Mouse (Mus musculus): ENCODE results near the gene Bbs9. TPM values are rescaled to one million over a fixed set of nuclear protein-coding genes. Genes with fewer than 3 reads are reported as not detected.

The Bbs9 gene
- total and polyA plus RNA-seq, 3 experiments: 6.9 to 9.1 (median 7.8) TPM

- no peak for TF ChIP-seq ZNF384 (IDR thresholded peaks at IDR 0.05; ENCODE audit: low read depth, low read length)
- TF ChIP-seq MEF2A (IDR thresholded peaks at IDR 0.05; ENCODE audit: borderline replicate concordance, low read depth, low read length): no peak
These were observed 278.7 kb downstream of the Bbs9 start (continued) for GRCm38 (mm10) chr9:22754081-22754672.

- in situ Hi-C loops (cut with MboI; ENCODE audit: low pct_ligation_motif_present, low pct_unique_long_range_greater_than_20kb, low sequenced_read_pairs): no loop called here
These were observed 283.0 kb downstream of the Bbs9 start for GRCm38 (mm10) chr9:22758487-22758886.

GRCm38 (mm10) chr9:22759241-22759640 is 283.7 kb downstream of the Bbs9 start:
- H3K36me3 ChIP-seq (replicated peaks in 1 of 2; ENCODE audit: control insufficient read depth in 1 of 2, insufficient read depth in 1 of 2, low read length in 1 of 2): no peaks in the 10 kb centered on the region
- H3K4me1 ChIP-seq (ENCODE audit: control insufficient read depth in 1 of 2, insufficient read depth in 2 of 2): peaks cover 0 to 11% of the 10 kb centered on the region in 2 experiments; a peak in 2 of 4 replicates
- TF ChIP-seq MEF2A (IDR thresholded peaks at IDR 0.05; ENCODE audit: borderline replicate concordance, low read depth, low read length) (no peak), USF1 (IDR thresholded peaks at IDR 0.05; ENCODE audit: low read depth, low read length) (no peak), RCOR1 (conservative IDR thresholded peaks at IDR 0.05; ENCODE audit: low read depth, low read length) (no peak), CTCF (conservative IDR thresholded peaks at IDR 0.05 in 1 of 2, IDR thresholded peaks at IDR 0.05 in 1 of 2; ENCODE audit: low read depth in 2 of 2, low read length in 2 of 2) (no peak), MYC (IDR thresholded peaks at IDR 0.05; ENCODE audit: low read depth, low read length) (no peak), MAX (IDR thresholded peaks at IDR 0.05; ENCODE audit: low read length) (no peak), NRF1 (IDR thresholded peaks at IDR 0.05; ENCODE audit: low read depth, low read length) (no peak), SMC3 (IDR thresholded peaks at IDR 0.05; ENCODE audit: low read depth, low read length) (no peak), SIN3A (IDR thresholded peaks at IDR 0.05; ENCODE audit: low read length) (no peak), POLR2AphosphoS2 (IDR thresholded peaks at IDR 0.05; ENCODE audit: low read depth, low read length) (no peak), TCF12 (IDR thresholded peaks at IDR 0.05; ENCODE audit: low read depth, low read length) (no peak), RAD21 (IDR thresholded peaks at IDR 0.05; ENCODE audit: low read depth, low read length) (no peak), UBTF (IDR thresholded peaks at IDR 0.05; ENCODE audit: low read depth, low read length) (no peak), ELF1 (IDR thresholded peaks at IDR 0.05; ENCODE audit: low read depth, low read length) (no peak), PAX5 (IDR thresholded peaks at IDR 0.05; ENCODE audit: low read length) (no peak), GABPA (IDR thresholded peaks at IDR 0.05; ENCODE audit: insufficient replicate concordance, low read depth, low read length) (no peak)
- DNase-seq (ENCODE audit: extremely low read depth): no peak
- H3K9ac ChIP-seq (ENCODE audit: insufficient read depth, low read depth): no peak overlapping the region
- no peak overlapping the region for H3K27ac ChIP-seq (ENCODE audit: insufficient read depth, low read depth)
- in situ Hi-C loops (cut with MboI; ENCODE audit: low pct_ligation_motif_present, low pct_unique_long_range_greater_than_20kb, low sequenced_read_pairs) (no loop called here), dilution Hi-C loops (cut with MboI; ENCODE audit: extremely low pct_ligation_motif_present, extremely low pct_unique_long_range_greater_than_20kb, low sequenced_read_pairs) (no loop called here)
- no peak overlapping the region for H3K4me3 ChIP-seq (replicated peaks in 1 of 3; ENCODE audit: low read depth in 2 of 3, low read length in 2 of 3, poor library complexity in 1 of 3)
- no peaks in the 10 kb centered on the region for H3K79me2 ChIP-seq (replicated peaks; ENCODE audit: control insufficient read depth, extremely low read depth, insufficient read depth, poor library complexity, severe bottlenecking)
- no peaks in the 10 kb centered on the region for H3K9me3 ChIP-seq (replicated peaks; ENCODE audit: low read length)
- no peak overlapping the region for H3K4me2 ChIP-seq (ENCODE audit: insufficient read depth, low read depth, poor library complexity, severe bottlenecking)
- H3K27me3 ChIP-seq (replicated peaks): no peaks in the 10 kb centered on the region

More at GRCm38 (mm10) chr9:22758487-22758886, 283.0 kb downstream of the Bbs9 start:
- no peaks in the 10 kb centered on the region for H3K9me3 ChIP-seq (replicated peaks; ENCODE audit: low read length)
- DNase-seq (ENCODE audit: extremely low read depth): no peak
- TF ChIP-seq CTCF (conservative IDR thresholded peaks at IDR 0.05 in 1 of 2, IDR thresholded peaks at IDR 0.05 in 1 of 2; ENCODE audit: low read depth in 2 of 2, low read length in 2 of 2) (no peak), MXI1 (IDR thresholded peaks at IDR 0.05; ENCODE audit: low read depth, low read length) (no peak), USF2 (conservative IDR thresholded peaks at IDR 0.05; ENCODE audit: low read depth, low read length) (no peak), IRF4 (IDR thresholded peaks at IDR 0.05; ENCODE audit: low read depth, low read length) (no peak), TCF12 (IDR thresholded peaks at IDR 0.05; ENCODE audit: low read depth, low read length) (no peak), NRF1 (IDR thresholded peaks at IDR 0.05; ENCODE audit: low read depth, low read length) (no peak), EP300 (IDR thresholded peaks at IDR 0.05; ENCODE audit: low read length) (no peak), MAFK (IDR thresholded peaks at IDR 0.05; ENCODE audit: insufficient replicate concordance, low read length) (no peak), ZNF384 (IDR thresholded peaks at IDR 0.05; ENCODE audit: low read depth, low read length) (no peak), MAX (IDR thresholded peaks at IDR 0.05; ENCODE audit: low read length) (no peak)
- no peaks in the 10 kb centered on the region for H3K79me2 ChIP-seq (replicated peaks; ENCODE audit: control insufficient read depth, extremely low read depth, insufficient read depth, poor library complexity, severe bottlenecking)
- no peak overlapping the region for H3K27ac ChIP-seq (ENCODE audit: insufficient read depth, low read depth)
- dilution Hi-C loops (cut with MboI; ENCODE audit: extremely low pct_ligation_motif_present, extremely low pct_unique_long_range_greater_than_20kb, low sequenced_read_pairs): no loop called here
- H3K27me3 ChIP-seq (replicated peaks): no peaks in the 10 kb centered on the region
- no peak overlapping the region for H3K4me2 ChIP-seq (ENCODE audit: insufficient read depth, low read depth, poor library complexity, severe bottlenecking)
- no peak overlapping the region for H3K4me3 ChIP-seq (replicated peaks in 1 of 3; ENCODE audit: low read depth in 2 of 3, low read length in 2 of 3, poor library complexity in 1 of 3)
- peaks cover 0 to 11% of the 10 kb centered on the region in 2 experiments; a peak in 2 of 4 replicates for H3K4me1 ChIP-seq (ENCODE audit: control insufficient read depth in 1 of 2, insufficient read depth in 2 of 2)
- H3K9ac ChIP-seq (ENCODE audit: insufficient read depth, low read depth): no peak overlapping the region
- no peaks in the 10 kb centered on the region for H3K36me3 ChIP-seq (replicated peaks in 1 of 2; ENCODE audit: control insufficient read depth in 1 of 2, insufficient read depth in 1 of 2, low read length in 1 of 2)
